Mouse (Mus musculus): ENCODE measurements around the gene Eif2s1. TPM values are rescaled to one million over a fixed set of nuclear protein-coding genes. Genes with fewer than 3 reads are reported as not detected.
"Not testable (repeated sequence)": the region's sequence is repeated elsewhere in the genome, so short reads cannot be mapped to it uniquely, and the experiment has no call there.

Eif2s1 gene
- polyA plus RNA-seq, 1 experiment from 2014 or later, result 199 TPM

GRCm38 (mm10) chr12:78921421-78921820 lies 59.8 kb downstream of the Eif2s1 start:
- no peak overlapping the region for H3K4me3 ChIP-seq (replicated peaks; ENCODE audit: low read length)
- H3K9me3 ChIP-seq (replicated peaks; ENCODE audit: control insufficient read depth, low read length), result no peaks in the 10 kb centered on the region
- ATAC-seq (ENCODE audit: insufficient read depth, low FRiP score), result no peak
- 50% methylated on average over 4 of the region's 4 CpGs for WGBS
- H3K9ac ChIP-seq (ENCODE audit: low read length), result no peak overlapping the region
- H3K4me1 ChIP-seq (ENCODE audit: control insufficient read depth, insufficient read depth, low read length), result peaks cover 8% of the 10 kb centered on the region
- H3K27ac ChIP-seq (ENCODE audit: low read length), result peak overlapping the region; percentile 6; the same call in 1 of the 2 replicates
- no peaks in the 10 kb centered on the region for H3K36me3 ChIP-seq (ENCODE audit: control insufficient read depth, insufficient read depth, low read length)
- H3K27me3 ChIP-seq (ENCODE audit: control insufficient read depth, insufficient read depth, low read length), result no peaks in the 10 kb centered on the region
- no peak overlapping the region for H3K4me2 ChIP-seq (ENCODE audit: low read depth, low read length)

- Histone ChIP-seq H3K9ac (ENCODE audit: low read length) (no peak overlapping the region), H3K4me3 (replicated peaks; ENCODE audit: low read length) (no peak overlapping the region), H3K36me3 (ENCODE audit: control insufficient read depth, insufficient read depth, low read length) (no peaks in the 10 kb centered on the region), H3K27ac (ENCODE audit: low read length) (no peak overlapping the region; the same call in 1 of the 2 replicates), H3K27me3 (ENCODE audit: control insufficient read depth, insufficient read depth, low read length) (no peaks in the 10 kb centered on the region), H3K4me2 (ENCODE audit: low read depth, low read length) (no peak overlapping the region), H3K4me1 (ENCODE audit: control insufficient read depth, insufficient read depth, low read length) (peaks cover 8% of the 10 kb centered on the region), H3K9me3 (replicated peaks; ENCODE audit: control insufficient read depth, low read length) (no peaks in the 10 kb centered on the region)
- ATAC-seq (ENCODE audit: insufficient read depth, low FRiP score), result no peak
- WGBS, result 64% methylated on average over 3 of the region's 3 CpGs
Measured at GRCm38 (mm10) chr12:78922058-78922457, 60.4 kb downstream of the Eif2s1 start.

- not testable (repeated sequence) for ATAC-seq (ENCODE audit: insufficient read depth, low FRiP score); H3K4me3 ChIP-seq (replicated peaks; ENCODE audit: low read length); H3K9ac ChIP-seq (ENCODE audit: low read length); H3K4me2 ChIP-seq (ENCODE audit: low read depth, low read length); H3K9me3 ChIP-seq (replicated peaks; ENCODE audit: control insufficient read depth, low read length); H3K4me1 ChIP-seq (ENCODE audit: control insufficient read depth, insufficient read depth, low read length); H3K27me3 ChIP-seq (ENCODE audit: control insufficient read depth, insufficient read depth, low read length); H3K36me3 ChIP-seq (ENCODE audit: control insufficient read depth, insufficient read depth, low read length); H3K27ac ChIP-seq (ENCODE audit: low read length)
Measured at GRCm38 (mm10) chr12:78922977-78923376, 61.4 kb downstream of the Eif2s1 start.

GRCm38 (mm10) chr12:78923539-78924189 lies 62.0 kb downstream of the Eif2s1 start:
- no peak for ATAC-seq (ENCODE audit: insufficient read depth, low FRiP score)
- Histone ChIP-seq H3K9me3 (replicated peaks; ENCODE audit: control insufficient read depth, low read length) (no peaks in the 10 kb centered on the region), H3K4me1 (ENCODE audit: control insufficient read depth, insufficient read depth, low read length) (peaks cover 6% of the 10 kb centered on the region), H3K36me3 (ENCODE audit: control insufficient read depth, insufficient read depth, low read length) (no peaks in the 10 kb centered on the region), H3K27ac (ENCODE audit: low read length) (no peak overlapping the region), H3K9ac (ENCODE audit: low read length) (no peak overlapping the region), H3K27me3 (ENCODE audit: control insufficient read depth, insufficient read depth, low read length) (no peaks in the 10 kb centered on the region), H3K4me2 (ENCODE audit: low read depth, low read length) (no peak overlapping the region), H3K4me3 (replicated peaks; ENCODE audit: low read length) (no peak overlapping the region)
- 77% methylated on average over 7 of the region's 7 CpGs for WGBS

GRCm38 (mm10) chr12:78927287-78927686 lies 65.7 kb downstream of the Eif2s1 start:
- Histone ChIP-seq H3K36me3 (ENCODE audit: control insufficient read depth, insufficient read depth, low read length) (no peaks in the 10 kb centered on the region), H3K9ac (ENCODE audit: low read length) (no peak overlapping the region), H3K4me2 (ENCODE audit: low read depth, low read length) (no peak overlapping the region), H3K9me3 (replicated peaks; ENCODE audit: control insufficient read depth, low read length) (no peaks in the 10 kb centered on the region), H3K4me3 (replicated peaks; ENCODE audit: low read length) (no peak overlapping the region), H3K27ac (ENCODE audit: low read length) (no peak overlapping the region), H3K27me3 (ENCODE audit: control insufficient read depth, insufficient read depth, low read length) (no peaks in the 10 kb centered on the region), H3K4me1 (ENCODE audit: control insufficient read depth, insufficient read depth, low read length) (no peaks in the 10 kb centered on the region)
- WGBS, result 76% methylated on average over 5 of the region's 5 CpGs
- ATAC-seq (ENCODE audit: insufficient read depth, low FRiP score), result no peak

- WGBS, result 71% methylated on average over 1 of the region's 1 CpGs
- H3K27ac ChIP-seq (ENCODE audit: low read length), result no peak overlapping the region
- no peak overlapping the region for H3K4me2 ChIP-seq (ENCODE audit: low read depth, low read length)
- no peak overlapping the region for H3K4me3 ChIP-seq (replicated peaks; ENCODE audit: low read length)
- no peaks in the 10 kb centered on the region for H3K4me1 ChIP-seq (ENCODE audit: control insufficient read depth, insufficient read depth, low read length)
- H3K27me3 ChIP-seq (ENCODE audit: control insufficient read depth, insufficient read depth, low read length), result no peaks in the 10 kb centered on the region
- ATAC-seq (ENCODE audit: insufficient read depth, low FRiP score), result no peak
- no peaks in the 10 kb centered on the region for H3K9me3 ChIP-seq (replicated peaks; ENCODE audit: control insufficient read depth, low read length)
- no peak overlapping the region for H3K9ac ChIP-seq (ENCODE audit: low read length)
- no peaks in the 10 kb centered on the region for H3K36me3 ChIP-seq (ENCODE audit: control insufficient read depth, insufficient read depth, low read length)
Measured at GRCm38 (mm10) chr12:78929900-78930299, 68.3 kb downstream of the Eif2s1 start.

GRCm38 (mm10) chr12:78936494-78936893 lies 74.9 kb downstream of the Eif2s1 start:
- 25% methylated on average over 4 of the region's 4 CpGs for WGBS
- Histone ChIP-seq H3K9me3 (replicated peaks; ENCODE audit: control insufficient read depth, low read length) (no peaks in the 10 kb centered on the region), H3K4me1 (ENCODE audit: control insufficient read depth, insufficient read depth, low read length) (no peaks in the 10 kb centered on the region), H3K4me2 (ENCODE audit: low read depth, low read length) (no peak overlapping the region), H3K4me3 (replicated peaks; ENCODE audit: low read length) (no peak overlapping the region), H3K36me3 (ENCODE audit: control insufficient read depth, insufficient read depth, low read length) (no peaks in the 10 kb centered on the region), H3K9ac (ENCODE audit: low read length) (no peak overlapping the region), H3K27ac (ENCODE audit: low read length) (no peak overlapping the region), H3K27me3 (ENCODE audit: control insufficient read depth, insufficient read depth, low read length) (no peaks in the 10 kb centered on the region)
- ATAC-seq (ENCODE audit: insufficient read depth, low FRiP score), result no peak

Other genes starting within 250 kb of the Eif2s1 start
- not detected in 2 replicates for gene Fam71d, start 170.3 kb upstream of the Eif2s1 start, polyA plus RNA-seq (2015; fragmentation: Nextera tagmentation; extraction: Ambion mirVana)
- gene Mpp5, start 112.9 kb upstream of the Eif2s1 start, polyA plus RNA-seq (2015; fragmentation: Nextera tagmentation; extraction: Ambion mirVana), result 18.3 and 19.7 TPM in 2 replicates
- gene Atp6v1d, start 181 bp upstream of the Eif2s1 start, polyA plus RNA-seq (2015; fragmentation: Nextera tagmentation; extraction: Ambion mirVana), result 70.4 and 72.0 TPM in 2 replicates
- gene Plek2, start 45.1 kb downstream of the Eif2s1 start, polyA plus RNA-seq (2015; fragmentation: Nextera tagmentation; extraction: Ambion mirVana), result 33.0 and 37.6 TPM in 2 replicates
- 7.1 and 7.6 TPM in 2 replicates for gene Tmem229b, start 145.8 kb downstream of the Eif2s1 start, polyA plus RNA-seq (2015; fragmentation: Nextera tagmentation; extraction: Ambion mirVana)
- 5.8 and 5.9 TPM in 2 replicates for gene Plekhh1, start 167.3 kb downstream of the Eif2s1 start, polyA plus RNA-seq (2015; fragmentation: Nextera tagmentation; extraction: Ambion mirVana)
- 35.0 and 36.7 TPM in 2 replicates for gene Pigh, start 227.8 kb downstream of the Eif2s1 start, polyA plus RNA-seq (2015; fragmentation: Nextera tagmentation; extraction: Ambion mirVana)